Mouse (Mus musculus) kidney, postnatal 10 days (tissue): ENCODE data around the gene Paics.
A peak's percentile ranks its signal among the peaks of the same experiment; 100 is the strongest.

Experiments used
- DNase-seq: peaks from one replicate; pipeline ENCODE4 v3.0.0; 2021; ENCODE audit warnings: mixed read lengths

Paics gene

DNA sequence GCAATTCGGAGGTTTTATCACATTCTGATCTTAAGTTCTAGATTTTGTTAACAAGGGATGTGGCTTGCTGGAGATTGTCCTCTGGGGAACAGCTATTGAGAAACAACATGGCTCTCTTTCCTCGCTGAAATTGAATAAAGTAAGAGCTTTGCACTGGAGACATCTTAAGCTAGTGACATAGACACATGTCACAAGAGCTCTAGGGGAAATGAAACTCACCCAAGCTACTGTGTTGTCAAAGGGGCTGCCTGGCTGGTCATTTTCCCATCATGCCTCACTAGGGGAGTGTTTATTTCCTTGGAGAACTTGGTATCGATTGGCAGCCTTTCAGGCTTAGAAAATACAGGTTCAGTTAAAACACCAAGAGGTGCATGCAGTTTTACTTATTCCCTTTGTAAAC, 62.1 kb downstream of the Paics start:
- DNase-seq, result no peak

DNA sequence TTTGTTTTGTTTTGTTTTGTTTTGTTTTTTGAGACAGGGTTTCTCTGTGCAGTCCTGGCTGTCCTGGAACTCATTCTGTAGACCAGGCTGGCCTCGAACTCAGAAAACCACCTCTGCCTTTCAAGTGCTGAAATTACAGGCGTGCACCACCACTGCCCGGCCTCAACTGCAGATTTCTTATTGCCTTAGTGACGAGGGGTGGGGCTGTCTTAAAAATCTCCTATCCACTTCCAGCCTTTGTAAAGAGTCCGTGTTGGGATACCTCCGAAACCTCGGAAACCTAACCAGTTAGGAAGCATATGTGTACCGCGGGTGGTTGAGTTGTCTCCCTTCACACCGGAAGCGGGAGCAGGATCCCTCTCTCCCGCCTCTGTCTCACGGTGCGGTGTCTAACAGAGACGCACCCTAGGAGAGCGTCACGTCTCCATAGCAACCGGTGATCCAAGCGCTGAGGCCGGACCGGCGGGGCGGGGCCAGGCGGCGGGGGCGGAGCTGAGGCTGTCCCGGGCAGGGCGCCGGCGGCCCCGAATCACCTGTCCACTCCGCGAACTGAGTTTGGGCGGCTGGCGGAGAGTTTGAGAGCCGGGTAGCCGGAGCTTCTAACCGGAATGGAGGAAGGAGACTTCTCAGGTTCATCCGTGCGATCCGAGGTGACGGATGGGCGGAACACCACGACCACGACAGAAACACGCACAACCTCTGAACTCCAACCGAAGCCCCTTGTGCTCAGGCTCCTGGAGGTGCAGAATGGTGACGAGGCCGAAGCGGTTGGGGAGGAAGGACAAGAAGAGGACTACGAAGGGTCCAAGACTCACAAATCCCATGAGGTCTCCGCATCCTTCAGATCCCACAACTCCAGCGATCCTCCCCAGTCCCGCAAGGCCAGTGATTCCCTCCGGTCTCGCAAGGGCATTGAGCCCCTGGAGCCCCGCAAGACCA, 64.7 kb downstream of the Paics start, which contains the start of gene Thegl:
Gene Thegl (plus strand): TSS at position 480 of the 939 bp plus-strand sequence.
- DNase-seq, result peak; percentile 90
